Mouse (Mus musculus): ENCODE data around the gene Foxi1. TPM values are rescaled to one million over a fixed set of nuclear protein-coding genes. Genes with fewer than 3 reads are reported as not detected.
"Not testable (repeated sequence)": the region's sequence is repeated elsewhere in the genome, so short reads cannot be mapped to it uniquely, and the experiment has no call there.

Gene Foxi1
- polyA plus RNA-seq, 2 experiments, result not detected

- Histone ChIP-seq H3K4me1 (ENCODE audit: control insufficient read depth, insufficient read depth, low read length) (no peaks in the 10 kb centered on the region), H3K4me2 (replicated peaks; ENCODE audit: low read depth, low read length, severe bottlenecking) (no peak overlapping the region), H3K9ac (ENCODE audit: low read depth, low read length, severe bottlenecking) (no peak overlapping the region), H3K9me3 (ENCODE audit: control insufficient read depth, low read length) (no peaks in the 10 kb centered on the region), H3K36me3 (ENCODE audit: control insufficient read depth, insufficient read depth, low read length) (no peaks in the 10 kb centered on the region), H3K27ac (replicated peaks; ENCODE audit: low read depth, low read length) (no peak overlapping the region), H3K4me3 (replicated peaks; ENCODE audit: low read length) (no peak overlapping the region), H3K27me3 (ENCODE audit: control insufficient read depth, insufficient read depth, low read length) (no peaks in the 10 kb centered on the region)
- no peak for ATAC-seq (ENCODE audit: low FRiP score, low read depth)
- no peak for TF ChIP-seq POLR2A (IDR thresholded peaks at IDR 0.05; ENCODE audit: borderline replicate concordance, extremely low read depth, insufficient read depth, insufficient read length)
- no peak for DNase-seq (ENCODE audit: low spot score)
- 54% methylated on average over 5 of the region's 5 CpGs for WGBS
These were observed 28.3 kb upstream of the Foxi1 start for GRCm38 (mm10) chr11:34236091-34236759.

- peak; percentile 72 for DNase-seq (ENCODE audit: low spot score)
- Histone ChIP-seq H3K9ac (ENCODE audit: low read depth, low read length, severe bottlenecking) (no peak overlapping the region), H3K27me3 (ENCODE audit: control insufficient read depth, insufficient read depth, low read length) (no peaks in the 10 kb centered on the region), H3K4me2 (replicated peaks; ENCODE audit: low read depth, low read length, severe bottlenecking) (no peak overlapping the region), H3K27ac (replicated peaks; ENCODE audit: low read depth, low read length) (no peak overlapping the region), H3K36me3 (ENCODE audit: control insufficient read depth, insufficient read depth, low read length) (no peaks in the 10 kb centered on the region), H3K4me1 (ENCODE audit: control insufficient read depth, insufficient read depth, low read length) (no peaks in the 10 kb centered on the region), H3K9me3 (ENCODE audit: control insufficient read depth, low read length) (no peaks in the 10 kb centered on the region), H3K4me3 (replicated peaks; ENCODE audit: low read length) (no peak overlapping the region)
- TF ChIP-seq POLR2A (IDR thresholded peaks at IDR 0.05; ENCODE audit: borderline replicate concordance, extremely low read depth, insufficient read depth, insufficient read length), result no peak
- 34% methylated on average over 6 of the region's 6 CpGs for WGBS
- ATAC-seq (ENCODE audit: low FRiP score, low read depth), result peak; percentile 57
These were observed 21.0 kb upstream of the Foxi1 start for GRCm38 (mm10) chr11:34228758-34229364.

GRCm38 (mm10) chr11:34227180-34227579 is 19.3 kb upstream of the Foxi1 start:
- ATAC-seq (ENCODE audit: low FRiP score, low read depth), result no peak

GRCm38 (mm10) chr11:34220596-34220995 is 12.7 kb upstream of the Foxi1 start:
- not testable (repeated sequence) for DNase-seq (ENCODE audit: low spot score); H3K27ac ChIP-seq (replicated peaks; ENCODE audit: low read depth, low read length); ATAC-seq (ENCODE audit: low FRiP score, low read depth); H3K9me3 ChIP-seq (ENCODE audit: control insufficient read depth, low read length); H3K4me2 ChIP-seq (replicated peaks; ENCODE audit: low read depth, low read length, severe bottlenecking); H3K4me3 ChIP-seq (replicated peaks; ENCODE audit: low read length); H3K36me3 ChIP-seq (ENCODE audit: control insufficient read depth, insufficient read depth, low read length); H3K27me3 ChIP-seq (ENCODE audit: control insufficient read depth, insufficient read depth, low read length); H3K9ac ChIP-seq (ENCODE audit: low read depth, low read length, severe bottlenecking); H3K4me1 ChIP-seq (ENCODE audit: control insufficient read depth, insufficient read depth, low read length)
- WGBS, result 87% methylated on average over 4 of the region's 4 CpGs

More at GRCm38 (mm10) chr11:34227180-34227579, 19.3 kb upstream of the Foxi1 start:
- H3K4me2 ChIP-seq (replicated peaks; ENCODE audit: low read depth, low read length, severe bottlenecking), result no peak overlapping the region
- H3K27ac ChIP-seq (replicated peaks; ENCODE audit: low read depth, low read length), result no peak overlapping the region
- DNase-seq (ENCODE audit: low spot score), result no peak
- no peaks in the 10 kb centered on the region for H3K4me1 ChIP-seq (ENCODE audit: control insufficient read depth, insufficient read depth, low read length)
- WGBS, result 50% methylated on average over 1 of the region's 1 CpGs
- H3K9ac ChIP-seq (ENCODE audit: low read depth, low read length, severe bottlenecking), result no peak overlapping the region
- no peaks in the 10 kb centered on the region for H3K9me3 ChIP-seq (ENCODE audit: control insufficient read depth, low read length)
- no peak overlapping the region for H3K4me3 ChIP-seq (replicated peaks; ENCODE audit: low read length)
- no peak for TF ChIP-seq POLR2A (IDR thresholded peaks at IDR 0.05; ENCODE audit: borderline replicate concordance, extremely low read depth, insufficient read depth, insufficient read length)
- no peaks in the 10 kb centered on the region for H3K36me3 ChIP-seq (ENCODE audit: control insufficient read depth, insufficient read depth, low read length)
- H3K27me3 ChIP-seq (ENCODE audit: control insufficient read depth, insufficient read depth, low read length), result no peaks in the 10 kb centered on the region

- Histone ChIP-seq H3K9ac (ENCODE audit: low read depth, low read length, severe bottlenecking) (no peak overlapping the region), H3K36me3 (ENCODE audit: control insufficient read depth, insufficient read depth, low read length) (no peaks in the 10 kb centered on the region), H3K9me3 (ENCODE audit: control insufficient read depth, low read length) (no peaks in the 10 kb centered on the region), H3K4me1 (ENCODE audit: control insufficient read depth, insufficient read depth, low read length) (no peaks in the 10 kb centered on the region), H3K4me2 (replicated peaks; ENCODE audit: low read depth, low read length, severe bottlenecking) (no peak overlapping the region), H3K4me3 (replicated peaks; ENCODE audit: low read length) (no peak overlapping the region), H3K27me3 (ENCODE audit: control insufficient read depth, insufficient read depth, low read length) (no peaks in the 10 kb centered on the region), H3K27ac (replicated peaks; ENCODE audit: low read depth, low read length) (no peak overlapping the region)
- DNase-seq (ENCODE audit: low spot score) (peak; percentile 81), ATAC-seq (ENCODE audit: low FRiP score, low read depth) (no peak)
- WGBS, result 20% methylated on average over 5 of the region's 5 CpGs
- no peak for TF ChIP-seq POLR2A (IDR thresholded peaks at IDR 0.05; ENCODE audit: borderline replicate concordance, extremely low read depth, insufficient read depth, insufficient read length)
These were observed 5.0 kb upstream of the Foxi1 start for GRCm38 (mm10) chr11:34212853-34213252.
